Mouse (Mus musculus) bone marrow macrophage, adult 2 months (primary cell): ENCODE data around the gene Olfr721-ps1.

Experiments used
- CTCF ChIP-seq: IDR thresholded peaks from 2 replicates; pipeline ENCODE4 v1.5.1; 2012; ENCODE audit warnings: low read depth, mild to moderate bottlenecking, low read length, moderate library complexity
- POLR2A ChIP-seq: IDR thresholded peaks from 2 replicates; pipeline ENCODE4 v1.6.1; 2012; ENCODE audit warnings: mild to moderate bottlenecking, low read depth, low read length, borderline replicate concordance

- TF ChIP-seq CTCF: no peak
- no peak for TF ChIP-seq POLR2A
Measured at GRCm38 (mm10) chr14:14395535-14395934, 5.6 kb upstream of the Olfr721-ps1 start.
